Mouse (Mus musculus): ENCODE measurements around the gene Otc.

GRCm38 (mm10) chrX:10205937-10206336, 46.2 kb upstream of the Otc start:
- no peak for TF ChIP-seq CTCF (IDR thresholded peaks at IDR 0.05; ENCODE audit: low read depth)
- no peak for TF ChIP-seq EP300 (optimal IDR thresholded peaks at IDR 0.05)
